Mouse (Mus musculus): ENCODE results near the gene Krt2. TPM values are rescaled to one million over a fixed set of nuclear protein-coding genes. Genes with fewer than 3 reads are reported as not detected.

Krt2 gene
- polyA plus RNA-seq, 1 experiment from 2014 or later, result not detected

Other genes starting within 250 kb of the Krt2 start
- not detected in 2 replicates for gene Krt75, start 244.3 kb downstream of the Krt2 start, polyA plus RNA-seq (2016; fragmentation: Nextera tagmentation; extraction: Ambion mirVana)
- gene Gm5414, start 190.0 kb downstream of the Krt2 start, polyA plus RNA-seq (2016; fragmentation: Nextera tagmentation; extraction: Ambion mirVana), result not detected in 2 replicates
- not detected in 2 replicates for gene Gm5478, start 170.8 kb downstream of the Krt2 start, polyA plus RNA-seq (2016; fragmentation: Nextera tagmentation; extraction: Ambion mirVana)
- not detected in 2 replicates for gene Krt6b, start 137.9 kb downstream of the Krt2 start, polyA plus RNA-seq (2016; fragmentation: Nextera tagmentation; extraction: Ambion mirVana)
- gene Krt6a, start 123.9 kb downstream of the Krt2 start, polyA plus RNA-seq (2016; fragmentation: Nextera tagmentation; extraction: Ambion mirVana), result not detected in 2 replicates
- gene Krt5, start 105.3 kb downstream of the Krt2 start, polyA plus RNA-seq (2016; fragmentation: Nextera tagmentation; extraction: Ambion mirVana), result 0.08 and 0.38 TPM in 2 replicates
- not detected in 2 replicates for gene Krt71, start 75.1 kb downstream of the Krt2 start, polyA plus RNA-seq (2016; fragmentation: Nextera tagmentation; extraction: Ambion mirVana)
- gene Krt72, start 31.7 kb downstream of the Krt2 start, polyA plus RNA-seq (2016; fragmentation: Nextera tagmentation; extraction: Ambion mirVana), result not detected in 2 replicates
- not detected in 2 replicates for gene Krt73, start 15.8 kb downstream of the Krt2 start, polyA plus RNA-seq (2016; fragmentation: Nextera tagmentation; extraction: Ambion mirVana)
- gene Krt1, start 32.6 kb upstream of the Krt2 start, polyA plus RNA-seq (2016; fragmentation: Nextera tagmentation; extraction: Ambion mirVana), result 0.06 and 0.38 TPM in 2 replicates
- gene Krt77, start 51.5 kb upstream of the Krt2 start, polyA plus RNA-seq (2016; fragmentation: Nextera tagmentation; extraction: Ambion mirVana), result not detected in 2 replicates
- gene Krt76, start 74.8 kb upstream of the Krt2 start, polyA plus RNA-seq (2016; fragmentation: Nextera tagmentation; extraction: Ambion mirVana), result not detected in 2 replicates
- not detected in 2 replicates for gene Krt4, start 106.6 kb upstream of the Krt2 start, polyA plus RNA-seq (2016; fragmentation: Nextera tagmentation; extraction: Ambion mirVana)
- gene Krt79, start 122.2 kb upstream of the Krt2 start, polyA plus RNA-seq (2016; fragmentation: Nextera tagmentation; extraction: Ambion mirVana), result not detected in 2 replicates
- not detected in 2 replicates for gene Krt78, start 136.1 kb upstream of the Krt2 start, polyA plus RNA-seq (2016; fragmentation: Nextera tagmentation; extraction: Ambion mirVana)
- 71.9 and 75.3 TPM in 2 replicates for gene Krt8, start 186.3 kb upstream of the Krt2 start, polyA plus RNA-seq (2016; fragmentation: Nextera tagmentation; extraction: Ambion mirVana)
- gene Krt18, start 210.0 kb upstream of the Krt2 start, polyA plus RNA-seq (2016; fragmentation: Nextera tagmentation; extraction: Ambion mirVana), result 72.7 and 77.6 TPM in 2 replicates

Measured in liver, embryonic 12.5 days (tissue).